Mouse (Mus musculus) brain, embryonic 14.5 days (tissue): ENCODE results near the gene Btbd9. TPM values are rescaled to one million over a fixed set of nuclear protein-coding genes. Genes with fewer than 3 reads are reported as not detected.

Experiments used
- DNase-seq: peaks from one replicate; pipeline ENCODE4 v3.0.0-alpha.2; 2011; ENCODE audit warnings: low read depth
- CTCF ChIP-seq: fragments of 200-500 bp; IDR thresholded peaks from 2 replicates; pipeline ENCODE4 v1.5.1; 2012; ENCODE audit warnings: inconsistent platforms, mild to moderate bottlenecking, moderate library complexity, borderline replicate concordance; ENCODE audit not compliant: insufficient read depth, insufficient read length; ENCODE audit errors: extremely low read depth
- POLR2A ChIP-seq: fragments of 200-500 bp; IDR thresholded peaks from 2 replicates; pipeline ENCODE4 v1.6.1; 2012; ENCODE audit warnings: mild to moderate bottlenecking, inconsistent platforms, borderline replicate concordance; ENCODE audit not compliant: poor library complexity, insufficient read depth, insufficient read length, severe bottlenecking; ENCODE audit errors: extremely low read depth
- polyA plus RNA-seq: library from polyadenylated mRNA; depleted of rRNA; stranded (reverse); fragments of >200 nt; gene quantifications from 2 replicates; pipeline ENCODE4 v1.2.3, GENCODE M21; 2012

Btbd9 gene
- polyA plus RNA-seq, 1 experiment = 72.5 TPM

DNA sequence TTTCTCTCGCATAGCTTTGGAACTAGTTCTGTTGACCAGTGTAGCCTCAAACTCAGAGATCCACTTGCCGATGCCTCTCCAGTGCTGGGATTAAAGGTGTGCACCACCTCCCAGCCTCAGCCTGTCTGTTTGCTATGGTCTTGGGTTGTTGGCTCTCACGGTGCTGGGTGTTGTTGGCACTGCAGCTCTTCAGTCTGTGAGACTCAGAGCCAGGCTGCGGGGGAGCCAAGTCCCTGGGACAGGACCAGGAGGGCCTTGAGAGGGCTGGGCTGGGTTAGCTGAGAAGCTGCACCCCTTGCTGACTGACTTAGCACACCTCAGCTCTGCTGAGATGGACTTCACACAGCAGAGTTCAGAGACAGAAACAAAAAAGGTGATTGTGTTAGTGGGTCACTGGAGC is 376.0 kb downstream of the Btbd9 start:
- DNase-seq = no peak
- TF ChIP-seq POLR2A (no peak), CTCF (no peak)

DNA sequence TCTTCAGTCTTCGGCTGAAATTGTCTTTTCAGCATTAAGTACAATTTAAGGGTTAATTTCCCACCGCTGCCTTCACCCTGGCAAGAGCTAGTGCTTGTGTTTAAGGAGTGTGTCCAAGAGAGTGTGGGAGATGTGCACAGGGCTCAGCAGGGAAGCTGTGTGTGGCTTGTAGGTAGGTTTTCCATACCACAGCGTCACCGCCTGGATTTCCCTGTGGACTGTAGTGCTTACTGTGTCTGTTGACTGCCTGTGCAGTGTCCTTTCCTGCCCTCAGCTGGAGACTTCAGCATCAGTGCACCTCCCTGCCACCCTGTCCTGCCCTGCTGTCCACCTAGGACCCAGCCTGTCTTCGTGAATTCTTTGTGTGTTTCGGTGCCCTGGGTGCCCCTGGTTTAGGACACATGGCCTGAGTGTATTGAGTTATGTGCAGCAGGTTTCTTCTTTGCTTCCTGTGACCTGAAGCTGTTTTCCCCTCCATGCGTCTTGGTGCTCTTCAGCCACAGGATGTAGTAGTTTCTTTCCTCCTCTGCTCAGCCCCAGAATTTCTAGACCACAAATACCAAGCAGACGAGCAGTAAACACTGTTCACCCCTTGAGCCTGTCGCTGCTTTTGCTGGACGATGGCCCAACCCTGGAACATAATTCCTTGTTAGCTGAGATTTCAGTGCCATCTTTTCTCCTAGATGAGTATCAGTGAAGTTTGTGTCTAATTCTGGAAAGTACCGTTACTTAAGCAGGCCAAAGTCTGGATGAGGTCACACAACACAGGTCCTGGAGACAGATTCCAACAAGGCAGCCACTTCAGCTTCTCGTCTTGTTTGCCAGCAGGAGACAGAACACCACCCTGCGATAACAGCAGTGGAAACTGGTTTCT is 376.7 kb downstream of the Btbd9 start:
- no peak for TF ChIP-seq CTCF
- TF ChIP-seq POLR2A = no peak
- DNase-seq = no peak

DNA sequence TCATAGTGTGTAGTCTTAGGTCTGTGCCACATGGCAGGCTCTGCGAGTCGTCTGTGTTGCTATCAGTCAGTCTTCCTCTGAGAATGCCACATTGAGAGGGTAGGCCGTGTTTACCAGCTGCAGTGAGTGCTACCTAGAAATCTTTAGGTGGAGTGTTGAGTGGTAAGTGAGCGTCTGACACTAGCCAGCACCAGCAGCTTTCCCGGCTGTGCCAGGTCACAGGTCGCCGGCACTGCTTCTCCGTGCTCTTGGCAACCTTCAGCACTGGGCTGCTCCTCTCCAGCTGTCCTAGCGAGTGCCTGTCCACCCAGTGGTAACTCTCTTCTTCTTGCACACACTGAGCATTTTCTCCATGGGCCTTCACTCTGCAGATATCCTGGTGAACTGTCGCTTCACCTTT is 377.9 kb downstream of the Btbd9 start:
- no peak for TF ChIP-seq CTCF
- DNase-seq = no peak

DNA sequence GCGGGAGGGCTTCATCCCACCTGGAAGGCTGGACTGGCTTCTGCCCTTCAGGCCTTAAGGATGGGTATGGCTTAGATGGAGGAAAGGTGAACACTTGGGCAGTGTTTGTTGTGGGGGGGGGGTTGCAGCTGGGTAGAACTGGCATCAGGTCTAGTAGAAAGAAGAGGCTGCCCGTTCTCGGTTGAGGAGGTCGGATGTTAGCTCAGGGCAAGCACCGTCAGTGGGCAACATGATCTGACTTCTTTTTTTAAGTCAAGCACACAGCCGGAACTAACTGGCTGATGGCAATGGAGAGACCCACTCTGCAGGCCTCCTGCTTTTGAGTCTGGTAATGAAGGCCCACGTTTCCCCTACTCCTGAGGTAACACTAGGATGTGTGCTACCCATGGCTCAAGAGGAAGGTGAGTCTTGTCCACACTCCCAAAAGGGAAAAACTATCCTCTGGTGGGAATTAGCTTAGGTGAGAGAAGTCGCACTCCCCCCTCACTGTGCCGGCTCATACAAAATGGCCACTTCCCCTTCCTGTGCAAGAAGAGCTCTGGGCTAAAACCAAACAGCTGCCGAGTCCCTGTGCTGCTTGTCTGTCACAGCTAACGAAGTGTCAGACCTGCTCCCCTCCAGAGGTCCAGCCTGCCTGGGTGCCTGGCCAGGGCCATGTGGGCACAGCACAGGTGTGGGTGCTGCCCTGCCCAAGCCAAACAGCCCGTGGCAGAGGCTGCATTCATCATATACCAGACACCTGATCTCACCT is 378.8 kb downstream of the Btbd9 start:
- TF ChIP-seq POLR2A (no peak), CTCF (no peak)
- DNase-seq = no peak

DNA sequence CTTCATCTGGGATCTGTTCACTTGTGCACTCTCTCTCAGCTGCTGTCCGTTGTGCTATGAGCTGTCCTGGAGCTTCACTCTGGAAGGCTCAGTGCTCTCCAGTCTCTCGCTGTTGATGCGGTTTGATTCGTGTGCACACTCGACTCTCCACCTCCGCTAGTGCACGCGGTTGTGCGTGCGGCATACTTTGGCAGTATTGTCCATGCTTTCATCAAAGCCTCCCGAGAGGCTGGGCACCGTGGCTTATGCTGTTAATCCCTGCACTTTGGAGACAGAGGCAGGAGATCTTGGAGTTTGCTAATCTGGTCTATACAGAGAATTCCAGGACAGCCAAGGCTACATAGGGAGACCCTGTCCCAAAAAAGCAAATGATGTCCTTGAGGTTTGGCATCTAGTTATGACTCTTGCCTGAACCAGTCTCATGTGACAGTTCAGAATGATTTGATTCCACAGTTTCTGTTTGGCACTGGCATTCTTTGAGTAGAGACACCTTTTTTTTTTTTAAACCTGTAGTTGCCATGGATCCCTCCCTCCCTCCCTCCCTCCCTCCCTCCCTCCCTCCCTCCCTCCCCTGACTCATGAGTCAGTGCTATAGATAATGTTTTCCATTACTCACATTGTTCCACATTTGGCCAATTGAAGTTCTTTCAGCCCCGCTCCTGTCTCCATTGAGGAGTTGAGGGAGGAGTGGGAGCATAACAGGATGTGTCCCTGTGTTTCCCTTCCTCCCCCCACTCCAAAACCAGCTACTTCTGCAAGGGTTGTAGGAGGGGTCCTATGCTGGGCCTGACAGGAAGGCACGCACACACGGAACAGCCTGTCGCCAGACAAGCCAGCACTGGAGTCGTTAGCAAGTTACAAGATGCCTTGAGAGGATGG is 379.6 kb downstream of the Btbd9 start:
- peak; percentile 65 for DNase-seq
- TF ChIP-seq POLR2A = no peak
- TF ChIP-seq CTCF = no peak

DNA sequence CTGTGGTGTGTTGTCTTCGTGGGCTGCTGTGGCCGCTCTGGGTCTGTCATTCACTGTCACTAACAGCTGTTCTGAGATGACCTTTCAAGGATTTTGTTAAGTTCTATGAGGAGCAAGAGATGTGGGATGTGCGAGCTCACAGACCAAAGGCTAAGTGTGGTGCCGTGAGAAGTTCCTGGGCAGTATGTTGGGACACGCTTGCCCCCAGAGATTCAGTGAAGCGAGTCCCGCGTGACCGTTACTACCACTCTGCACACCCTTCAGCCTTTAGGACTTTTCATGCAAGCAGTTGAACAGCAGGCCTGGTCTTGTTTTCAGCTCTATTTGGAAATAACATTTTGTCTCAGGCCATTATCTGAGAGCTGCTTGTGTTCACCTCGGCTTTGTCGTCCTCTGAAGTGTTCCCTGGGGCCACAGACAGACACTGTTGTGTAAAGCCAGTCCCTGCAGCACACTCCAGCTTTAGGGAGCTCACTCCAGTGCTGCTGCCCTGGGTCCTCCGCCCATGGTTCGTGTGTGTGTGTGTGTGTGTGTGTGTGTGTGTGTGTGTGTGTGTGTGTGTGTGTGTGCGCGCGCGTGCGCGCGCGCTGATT is 380.6 kb downstream of the Btbd9 start:
- DNase-seq = no peak
- no peak for TF ChIP-seq CTCF
- no peak for TF ChIP-seq POLR2A

DNA sequence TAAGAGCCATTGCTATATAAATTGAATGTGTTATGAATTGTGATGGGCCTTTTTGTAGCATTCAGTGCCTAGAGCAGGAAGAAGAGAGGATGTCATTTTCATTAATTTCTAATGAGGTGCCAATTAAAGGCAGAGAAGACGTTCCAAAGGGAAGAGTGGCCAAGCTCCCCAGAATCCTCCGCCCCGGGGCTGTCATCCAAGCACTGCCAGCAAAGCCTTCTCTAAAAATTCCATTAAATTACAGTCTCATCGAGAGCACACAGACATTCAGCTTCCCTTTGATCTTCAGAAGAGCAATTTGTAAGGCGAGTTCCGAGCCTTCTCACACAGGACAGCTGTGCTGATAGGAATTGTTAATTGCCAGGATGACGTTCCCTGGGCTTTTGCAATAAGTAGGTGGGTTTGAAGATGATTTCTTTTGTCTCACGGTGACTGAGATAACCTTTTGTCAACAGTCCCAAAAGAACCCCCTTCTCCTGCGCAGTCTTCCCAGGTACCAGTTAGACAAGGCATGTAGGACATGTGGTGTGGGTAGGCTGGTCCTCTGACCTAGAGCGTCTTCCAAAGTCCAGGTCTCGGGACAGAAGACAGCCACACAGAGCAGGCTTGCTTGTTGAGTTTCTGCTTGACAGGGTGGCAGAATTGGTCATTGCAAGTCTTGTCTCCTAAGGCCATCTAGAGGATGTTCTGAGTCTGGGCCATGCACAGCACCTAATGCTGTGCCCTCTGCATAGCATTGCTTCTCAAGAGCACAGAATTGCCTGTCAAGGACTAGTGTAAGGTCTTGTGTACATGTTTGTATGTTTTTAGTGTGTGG is 381.5 kb downstream of the Btbd9 start:
- peak; percentile 87 for DNase-seq
- TF ChIP-seq POLR2A (no peak), CTCF (no peak)

DNA sequence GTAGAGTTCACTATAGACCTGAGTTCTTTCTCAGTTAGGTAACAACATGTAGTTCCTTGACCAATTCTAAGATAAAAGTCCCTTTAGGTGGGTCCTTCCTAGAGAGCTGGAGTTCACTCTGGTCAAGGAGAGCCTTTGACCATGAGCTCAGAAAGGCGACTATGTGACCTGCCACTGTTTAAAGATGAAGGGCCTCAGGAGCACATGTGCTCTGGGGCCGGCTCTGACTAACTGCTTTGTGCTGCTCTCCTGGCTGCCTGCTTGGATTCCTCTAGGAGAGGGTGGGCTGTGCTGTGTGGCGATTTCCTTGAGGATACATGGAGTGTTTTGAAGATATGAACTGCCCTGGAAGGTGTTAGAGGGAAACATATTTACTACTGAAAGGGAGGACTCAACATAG is 382.2 kb downstream of the Btbd9 start:
- DNase-seq = no peak
- TF ChIP-seq CTCF = no peak
- no peak for TF ChIP-seq POLR2A

DNA sequence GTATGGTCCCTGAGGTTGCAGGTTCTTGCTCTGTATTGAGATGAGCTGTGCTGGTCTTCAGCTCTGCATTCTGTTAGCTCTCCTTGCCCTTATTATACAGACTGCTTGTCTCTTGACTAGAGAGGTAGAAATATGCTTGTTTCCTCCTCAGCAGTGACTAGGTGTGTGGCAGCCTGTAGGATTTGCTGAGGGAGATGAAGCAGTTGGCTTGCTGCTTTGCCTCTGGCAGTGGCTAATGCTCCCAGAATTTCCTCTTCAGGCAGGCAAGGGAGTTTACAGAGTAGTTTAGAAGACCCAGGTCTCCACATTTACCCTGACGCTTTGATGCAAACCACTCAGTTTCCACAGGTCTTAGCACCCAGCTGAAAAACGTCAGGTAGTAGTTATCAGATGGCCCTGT is 382.7 kb downstream of the Btbd9 start:
- TF ChIP-seq POLR2A (no peak), CTCF (no peak)
- no peak for DNase-seq

DNA sequence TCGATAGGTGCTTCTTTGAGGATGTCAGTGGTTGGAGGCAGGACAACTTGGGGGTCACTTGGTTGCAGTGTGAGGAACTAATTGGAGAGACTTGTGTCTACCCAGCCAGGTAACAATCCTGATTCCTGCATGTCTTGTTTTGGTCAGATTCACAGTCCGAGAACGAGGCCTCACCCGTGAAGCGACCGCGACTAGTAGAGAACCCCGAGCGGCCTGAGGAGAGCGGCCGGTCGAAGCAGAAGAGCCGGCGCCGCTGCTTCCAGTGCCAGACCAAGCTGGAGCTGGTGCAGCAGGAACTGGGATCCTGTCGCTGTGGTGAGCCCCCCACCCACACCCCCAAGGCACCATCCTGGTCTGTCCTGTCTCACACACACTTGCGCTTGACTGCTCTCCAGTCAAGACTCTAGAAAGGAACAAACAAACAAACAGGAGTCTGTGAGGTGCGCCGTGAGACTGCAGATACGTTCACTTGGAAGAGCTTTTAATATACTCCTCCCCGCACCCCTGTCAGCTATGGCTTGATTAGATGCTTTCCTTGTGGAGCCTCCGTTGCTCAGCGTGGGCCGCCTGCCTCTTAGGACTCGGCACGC is 383.8 kb downstream of the Btbd9 start:
- DNase-seq = no peak

DNA sequence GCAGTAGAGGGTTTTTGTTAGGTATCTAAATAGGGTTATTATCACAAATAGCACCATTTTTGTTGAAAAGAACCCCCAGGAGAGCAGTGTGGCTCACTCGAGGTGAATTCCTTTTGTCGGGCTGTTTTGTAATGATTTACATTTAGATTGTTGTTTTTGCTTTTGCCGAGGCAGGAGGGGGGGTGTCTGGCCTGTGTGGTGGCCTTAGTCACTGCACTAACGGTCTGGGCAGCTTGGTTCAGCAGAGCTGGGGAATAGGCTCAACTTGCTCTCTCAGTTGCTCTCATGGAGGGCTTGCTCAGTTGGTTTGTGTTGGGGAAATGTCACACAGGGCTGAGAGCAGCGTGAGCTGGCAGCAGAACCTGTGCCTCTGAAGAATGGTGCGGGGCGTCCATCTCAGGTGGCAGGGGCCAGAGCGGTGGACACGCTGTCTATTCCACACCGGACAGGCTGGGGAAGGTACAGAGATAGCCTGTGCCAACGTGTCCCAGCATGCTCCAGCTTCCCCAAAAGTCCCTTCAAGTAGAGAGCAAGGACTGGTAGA is 385.1 kb downstream of the Btbd9 start:
- TF ChIP-seq CTCF = no peak
- TF ChIP-seq POLR2A = no peak
- no peak for DNase-seq

More for the DNA sequence above, 383.8 kb downstream of the Btbd9 start:
- no peak for TF ChIP-seq POLR2A
- TF ChIP-seq CTCF = no peak
